Mouse (Mus musculus) brain, adult 10 weeks (tissue): ENCODE results near the gene Olfr455. TPM values are rescaled to one million over a fixed set of nuclear protein-coding genes. Genes with fewer than 3 reads are reported as not detected.

Experiments used
- polyA plus RNA-seq: library from polyadenylated mRNA; stranded (reverse); fragments of 350-450 nt; fragmentation: Illumina TruSeq; extraction: RNeasy Lipid Tissue Mini Kit (QIAGEN cat#74804); gene quantifications from one replicate; pipeline ENCODE4 v1.2.3, GENCODE M21; 2015; ENCODE audit warnings: low read depth, low replicate concordance

The Olfr455 gene
- polyA plus RNA-seq = not detected

DNA sequence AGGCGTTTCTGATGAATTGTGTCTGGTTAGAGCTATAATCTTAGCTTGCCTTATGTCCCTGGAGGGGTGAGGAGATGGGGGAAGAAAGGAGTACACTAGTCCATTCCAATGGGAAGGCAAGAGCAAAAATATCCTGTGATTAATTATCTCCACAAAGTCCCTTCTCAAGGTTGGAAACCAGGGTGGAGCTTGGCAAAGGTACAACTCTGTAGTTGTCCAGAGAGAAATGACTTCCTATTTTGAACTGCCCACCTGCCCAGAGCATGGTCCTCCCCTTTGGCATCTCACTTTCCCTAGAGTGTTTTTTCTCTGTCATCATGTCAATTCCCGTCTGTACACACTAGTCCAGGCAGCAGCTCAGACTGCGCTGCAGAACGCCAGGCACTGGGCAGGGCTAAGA lies at the start of gene Olfr455:
Gene Olfr455 (minus strand): TSS at position 127 of the 400 bp plus-strand sequence.

DNA sequence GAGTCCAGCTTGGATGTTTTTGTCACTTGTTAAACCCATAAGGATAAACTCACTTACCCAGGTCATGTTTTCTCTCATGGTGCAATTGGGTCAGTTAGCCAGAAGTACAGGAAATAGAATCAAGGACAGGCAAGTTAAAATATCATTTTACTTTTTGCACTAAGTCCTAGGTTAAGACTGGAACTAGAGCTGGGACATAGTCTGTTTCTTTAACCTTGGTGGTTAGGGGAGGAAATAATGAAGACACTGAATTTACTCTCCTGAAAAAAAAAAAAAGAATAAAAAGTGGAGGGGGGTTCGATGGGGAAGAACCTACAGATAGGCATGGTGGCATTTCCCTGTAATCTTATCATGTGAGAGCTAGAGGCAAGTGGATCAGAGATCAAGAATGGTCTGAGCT lies 60.3 kb downstream of the Olfr455 start, which contains the start of gene Olfr456:
Gene Olfr456 (minus strand): TSS at position 101 of the 400 bp plus-strand sequence.

Other genes with a start within 250 kb of the Olfr455 start
- 94.7 TPM for gene Fam131b, start 222.9 kb downstream of the Olfr455 start, polyA plus RNA-seq
- 38.7 TPM for gene Zyx, start 198.0 kb downstream of the Olfr455 start, polyA plus RNA-seq
- 0.30 TPM for gene Epha1, start 174.3 kb downstream of the Olfr455 start, polyA plus RNA-seq
- gene Tas2r143, start 147.3 kb downstream of the Olfr455 start, polyA plus RNA-seq = not detected
- gene Tas2r135, start 142.2 kb downstream of the Olfr455 start, polyA plus RNA-seq = not detected
- not detected for gene Tas2r126, start 113.1 kb downstream of the Olfr455 start, polyA plus RNA-seq
- gene Olfr458, start 82.4 kb downstream of the Olfr455 start, polyA plus RNA-seq = not detected
- not detected for gene Olfr457, start 71.3 kb downstream of the Olfr455 start, polyA plus RNA-seq
- gene Olfr456, start 60.4 kb downstream of the Olfr455 start, polyA plus RNA-seq = not detected
- gene Tcaf3, start 50.1 kb upstream of the Olfr455 start, polyA plus RNA-seq = not detected
- gene Tcaf2, start 97.7 kb upstream of the Olfr455 start, polyA plus RNA-seq = 0.55 TPM
- gene Tcaf1, start 162.5 kb upstream of the Olfr455 start, polyA plus RNA-seq = 151 TPM
- not detected for gene Olfr453, start 191.8 kb upstream of the Olfr455 start, polyA plus RNA-seq
- gene Olfr38, start 208.8 kb upstream of the Olfr455 start, polyA plus RNA-seq = not detected
- not detected for gene Olfr452, start 237.5 kb upstream of the Olfr455 start, polyA plus RNA-seq